Mouse (Mus musculus) lung, adult 10 weeks (tissue): ENCODE results near the gene Plekha8. TPM values are rescaled to one million over a fixed set of nuclear protein-coding genes. Genes with fewer than 3 reads are reported as not detected.

Experiments used
- polyA plus RNA-seq: library from polyadenylated mRNA; stranded (reverse); fragments of 350-450 nt; fragmentation: Illumina TruSeq; extraction: RNeasy Lipid Tissue Mini Kit (QIAGEN cat#74804); gene quantifications from one replicate; pipeline ENCODE4 v1.2.3, GENCODE M21; 2014; ENCODE audit warnings: low read depth, low replicate concordance; ENCODE audit not compliant: insufficient read depth

Gene Plekha8
- polyA plus RNA-seq, result 2.8 TPM

GRCm38 (mm10) chr6:54594469-54595329, at the start of gene Plekha8:
Plekha8 (plus strand) TSS chr6:54595111.

GRCm38 (mm10) chr6:54565665-54566545, 29.0 kb upstream of the Plekha8 start, which contains the start of gene Scrn1:
Scrn1 (minus strand) TSS chr6:54566489.

GRCm38 (mm10) chr6:54597208-54597607, 2.3 kb downstream of the Plekha8 start, which contains the start of gene Fkbp14:
Fkbp14 (minus strand) TSS chr6:54597308.

GRCm38 (mm10) chr6:54680891-54681745, 86.2 kb downstream of the Plekha8 start, which contains the start of gene Mturn:
Mturn (plus strand) TSS chr6:54681624.

Other genes starting within 250 kb of the Plekha8 start
- gene Wipf3, start 165.5 kb upstream of the Plekha8 start, polyA plus RNA-seq, result 3.0 TPM
- gene Scrn1, start 28.6 kb upstream of the Plekha8 start, polyA plus RNA-seq, result 10.1 TPM
- 10.0 TPM for gene Fkbp14, start 2.2 kb downstream of the Plekha8 start, polyA plus RNA-seq
- 12.4 TPM for gene Mturn, start 86.5 kb downstream of the Plekha8 start, polyA plus RNA-seq
- 12.3 TPM for gene Znrf2, start 221.8 kb downstream of the Plekha8 start, polyA plus RNA-seq